Mouse (Mus musculus) lung, postnatal 36 days (tissue): ENCODE measurements around the gene Nkain4.

Experiments used
- DNase-seq: peaks from one replicate; pipeline ENCODE4 v3.0.0; 2022; ENCODE audit warnings: mixed read lengths

Gene Nkain4

DNA sequence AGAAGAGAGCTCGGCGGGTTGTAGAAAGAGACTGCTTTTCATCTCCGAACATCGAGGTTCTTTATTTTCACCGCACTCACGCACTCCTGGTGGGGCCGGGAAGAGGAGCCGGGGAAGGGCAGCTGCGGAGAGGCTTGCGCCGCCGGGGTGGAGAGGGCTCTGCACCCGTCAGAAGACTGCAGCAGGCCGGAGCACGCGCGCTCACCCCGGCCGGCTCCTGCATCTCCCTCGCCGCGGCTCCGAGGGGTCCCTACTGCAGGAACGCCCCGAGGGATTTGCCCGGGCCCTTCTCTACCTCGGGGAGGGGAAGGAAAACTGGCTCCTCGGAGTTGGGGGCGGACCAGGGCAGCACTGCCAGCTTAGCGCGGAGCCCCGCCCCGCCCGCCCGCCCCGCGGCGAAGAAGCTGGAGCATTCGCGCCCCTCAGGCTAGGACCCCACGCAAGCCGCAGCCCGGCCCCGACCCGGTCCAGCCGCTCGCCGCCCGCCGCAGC, 60.9 kb downstream of the Nkain4 start:
- DNase-seq = no peak

DNA sequence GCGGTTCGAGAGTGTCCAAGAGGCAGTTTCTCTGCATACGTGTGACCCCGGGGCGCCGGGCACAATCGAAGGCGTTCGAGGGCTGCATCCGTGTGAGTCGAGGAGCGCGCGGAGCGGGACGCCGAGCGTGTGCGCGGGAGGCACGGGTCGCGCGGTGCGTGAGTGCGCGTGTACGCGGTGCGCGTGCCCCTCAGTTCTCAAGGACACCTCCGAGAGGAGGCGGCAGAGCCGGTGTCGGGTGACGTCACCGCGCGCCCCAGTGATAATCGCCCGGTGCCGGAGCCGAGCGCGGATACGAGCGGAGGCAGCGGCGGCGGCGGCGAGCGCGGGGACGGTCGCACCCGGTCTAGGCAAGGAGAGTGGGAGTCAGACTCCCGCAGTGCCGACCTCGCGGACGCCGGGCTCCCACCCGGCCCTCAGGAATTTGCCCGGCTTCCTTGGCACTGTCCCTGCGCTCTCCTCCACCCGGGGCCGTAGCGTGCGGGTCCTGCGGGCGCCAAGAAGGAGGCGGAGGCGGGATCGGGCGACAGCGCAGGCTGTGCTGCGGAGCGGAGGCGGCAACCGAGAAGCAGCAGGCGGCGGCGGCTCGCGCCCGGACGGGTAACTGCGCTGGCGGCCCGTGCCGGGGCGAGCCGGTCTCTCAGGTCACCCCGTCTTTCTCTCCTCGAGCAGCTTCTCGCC, 61.5 kb downstream of the Nkain4 start:
- DNase-seq = no peak

DNA sequence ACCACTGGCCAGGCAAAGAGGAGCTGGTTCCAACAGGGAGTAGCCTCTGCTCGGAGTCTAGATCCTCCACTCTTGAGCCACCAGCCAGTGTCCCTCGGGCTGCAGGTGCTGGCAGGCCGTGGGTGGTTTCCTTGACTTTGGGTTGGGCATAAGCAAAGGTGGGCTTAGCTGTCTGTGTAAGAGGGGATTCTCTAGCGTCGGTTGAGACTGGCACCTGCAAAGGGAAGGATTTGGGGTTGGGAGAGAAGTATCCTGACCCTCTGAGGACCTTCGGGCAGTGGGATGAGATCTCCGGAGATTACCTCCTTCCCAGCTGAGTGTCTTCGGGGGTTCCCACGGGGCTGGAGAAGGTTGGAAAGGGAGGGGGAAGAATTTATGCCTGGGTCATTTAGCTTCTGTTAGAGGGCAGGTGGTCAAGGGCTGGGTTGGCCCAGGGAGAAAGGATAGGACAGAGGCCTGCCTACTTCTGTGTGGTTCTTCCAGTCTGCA, 62.6 kb downstream of the Nkain4 start:
- no peak for DNase-seq

DNA sequence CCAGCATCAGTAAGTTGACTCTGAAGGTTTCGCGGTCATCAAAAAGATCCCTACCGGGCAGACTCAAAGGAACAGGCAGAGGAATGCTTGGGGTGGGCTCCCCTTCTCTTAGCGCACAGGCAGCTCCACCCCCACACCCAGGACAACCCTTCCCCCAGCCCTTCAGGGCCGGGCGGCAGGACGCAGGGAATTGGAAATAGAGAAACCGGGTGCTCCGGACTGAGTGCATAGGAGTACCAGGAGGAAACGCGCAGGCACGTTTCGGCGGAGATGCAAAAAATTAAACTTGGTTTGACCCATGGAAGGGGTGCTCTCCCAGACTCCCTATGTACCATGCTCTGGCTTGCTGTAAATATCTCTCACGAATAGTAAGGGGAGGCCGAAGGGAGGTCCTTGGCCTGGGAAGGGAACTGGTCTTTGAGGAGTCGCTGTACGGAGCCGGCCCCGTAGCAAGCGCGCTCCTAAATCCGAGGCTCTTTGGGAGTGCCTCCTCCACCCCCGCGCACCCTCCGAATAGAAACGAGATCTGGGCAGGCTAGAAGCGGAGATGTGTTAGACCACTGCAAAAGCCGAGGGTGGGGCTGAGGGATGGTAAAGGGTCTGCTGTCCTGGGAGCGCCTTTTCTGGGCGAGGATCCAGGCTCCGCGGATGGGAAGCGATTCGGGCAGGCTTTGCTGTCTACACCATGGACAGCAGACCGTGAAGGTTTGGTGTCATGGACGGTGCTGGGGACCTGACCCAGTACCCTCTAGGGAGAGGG, 63.2 kb downstream of the Nkain4 start:
- no peak for DNase-seq

DNA sequence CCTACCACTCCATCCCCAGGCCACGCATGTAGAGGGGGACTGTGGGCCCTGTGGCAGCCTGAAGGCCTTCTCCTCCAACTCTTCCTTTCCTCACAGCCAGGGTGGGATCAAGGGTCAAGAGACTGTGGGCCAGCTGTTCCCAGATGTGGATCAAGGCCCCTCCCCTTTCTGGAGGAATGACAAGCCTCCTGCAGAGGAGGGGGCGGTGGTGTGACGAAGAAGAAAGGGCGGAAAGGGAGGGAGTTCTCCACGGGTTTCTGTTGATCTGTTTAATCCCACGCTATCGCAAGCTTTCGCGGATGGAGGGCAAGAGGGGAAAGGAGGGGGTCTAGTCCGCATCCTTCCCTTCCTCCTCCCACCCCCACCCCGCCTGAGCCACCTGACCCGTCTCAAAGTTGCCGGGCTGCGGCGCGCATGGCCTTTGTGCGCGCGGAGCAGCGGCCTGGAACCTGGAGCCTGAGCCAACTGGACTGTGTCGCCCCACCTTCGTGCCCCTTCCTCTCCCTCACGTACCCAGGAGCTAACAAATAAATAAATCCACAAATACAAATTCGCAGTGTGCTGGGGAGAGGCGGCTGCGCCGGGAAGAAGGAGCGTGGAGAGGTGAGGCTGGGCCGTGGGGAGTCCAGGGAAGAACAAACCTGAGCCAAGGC, 64.0 kb downstream of the Nkain4 start:
- DNase-seq = no peak

DNA sequence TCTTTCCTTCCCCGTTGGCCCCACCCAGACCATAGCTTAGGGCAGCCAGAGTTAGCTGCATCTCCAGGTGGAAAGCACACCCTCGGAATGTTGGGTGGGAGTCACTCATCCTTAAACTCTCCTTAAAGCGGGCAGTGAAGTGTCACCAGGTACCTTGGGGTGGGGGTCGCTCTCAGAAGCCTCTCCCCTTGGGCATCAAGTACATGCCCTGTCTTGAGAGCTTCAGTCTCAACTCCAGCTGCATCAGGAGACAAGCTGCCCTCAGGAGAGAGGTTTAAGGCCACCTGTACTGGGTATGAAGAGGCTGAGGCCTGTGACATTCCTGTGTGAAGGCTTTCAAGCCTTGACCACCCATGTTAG, 64.6 kb downstream of the Nkain4 start:
- no peak for DNase-seq

DNA sequence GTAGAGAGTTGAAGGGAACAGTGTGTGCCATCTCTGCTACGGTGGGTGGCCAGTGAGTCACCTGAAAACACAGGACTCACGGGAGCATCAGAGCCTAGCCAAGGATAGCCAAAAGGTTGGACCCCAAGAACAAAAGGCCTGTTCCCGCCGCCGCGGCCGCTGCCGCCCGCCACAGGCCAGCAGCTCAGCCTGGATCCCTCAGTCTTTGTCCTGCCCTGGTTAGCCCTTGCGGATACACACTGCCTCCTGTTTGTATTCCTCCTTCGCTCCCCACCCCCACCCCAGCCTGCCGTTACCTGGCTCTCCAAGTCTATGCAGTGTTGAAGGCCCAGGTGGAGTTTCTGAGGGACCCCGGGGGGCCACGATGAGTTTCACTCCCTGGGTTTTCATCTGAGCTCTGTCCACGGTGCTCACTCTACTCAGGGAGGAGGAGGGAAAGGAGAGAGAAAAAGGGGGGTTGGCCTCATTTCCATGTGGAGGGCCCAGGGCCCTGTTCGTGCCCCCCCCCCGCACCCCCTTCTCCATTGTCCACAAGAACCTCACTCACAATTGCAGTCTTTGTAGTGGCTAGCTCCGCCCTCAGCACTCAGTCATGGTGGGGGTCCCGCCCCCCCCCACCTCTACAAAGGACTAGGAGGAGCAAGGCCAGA, 65.1 kb downstream of the Nkain4 start:
- DNase-seq = no peak

DNA sequence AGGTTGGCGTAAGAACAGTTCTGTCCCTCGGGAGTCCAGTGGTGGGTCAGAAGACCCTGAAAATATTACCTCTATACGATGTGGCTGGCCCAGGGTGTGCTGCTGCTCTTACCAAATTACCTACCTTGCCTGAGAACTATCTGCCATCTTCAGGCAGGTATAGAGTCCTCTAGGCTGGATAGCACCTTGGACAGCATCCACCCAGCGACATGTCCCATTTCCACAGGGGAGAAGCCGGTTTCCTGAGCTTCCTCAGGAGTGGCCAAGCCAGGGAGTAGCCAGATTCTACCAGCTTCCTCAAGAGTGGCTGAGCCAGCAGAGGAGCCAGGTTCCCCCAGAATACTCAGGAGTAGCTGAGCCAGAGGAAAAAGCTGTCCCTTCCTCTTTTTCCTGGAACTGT, 69.2 kb downstream of the Nkain4 start:
- no peak for DNase-seq
